Mouse (Mus musculus) thymus, adult 2 months (tissue): ENCODE measurements around the gene Abhd5.

ENCODE experiments used
- CTCF ChIP-seq: fragments of 200-500 bp; IDR thresholded peaks from 2 replicates; pipeline ENCODE4 v1.5.1; 2012; ENCODE audit warnings: mild to moderate bottlenecking, control low read depth, low read length, moderate library complexity, borderline replicate concordance; ENCODE audit not compliant: control insufficient read depth, poor library complexity, insufficient read depth; ENCODE audit errors: extremely low read depth
- POLR2A ChIP-seq: fragments of 200-500 bp; IDR thresholded peaks from 2 replicates; pipeline ENCODE4 v1.6.1; 2012; ENCODE audit warnings: mild to moderate bottlenecking, low read length, control low read depth, moderate library complexity; ENCODE audit not compliant: control insufficient read depth, poor library complexity, insufficient read depth; ENCODE audit errors: extremely low read depth

- TF ChIP-seq CTCF, result no peak
- TF ChIP-seq POLR2A, result no peak
These were observed 47.3 kb downstream of the Abhd5 start for GRCm38 (mm10) chr9:122398746-122399145.
